Mouse (Mus musculus): ENCODE measurements at regions not wholly inside any gene's neighbourhood (a gene's known extent, or its start where the extent isn't known, plus 50 kb on each side); places are given as distances from the start of the nearest gene placed in this dataset.

- Histone ChIP-seq H3K4me2 (ENCODE audit: low read depth, severe bottlenecking) (no peak overlapping the region), H3K27me3 (ENCODE audit: control insufficient read depth, insufficient read depth, low read length) (no peaks in the 10 kb centered on the region), H3K9ac (ENCODE audit: low read length) (no peak overlapping the region), H3K9me3 (ENCODE audit: control insufficient read depth, low read length) (no peaks in the 10 kb centered on the region), H3K27ac (replicated peaks; ENCODE audit: low read depth, low read length) (no peak overlapping the region), H3K4me1 (ENCODE audit: control insufficient read depth, insufficient read depth, low read length) (no peaks in the 10 kb centered on the region), H3K4me3 (ENCODE audit: low read depth, low read length) (no peak overlapping the region), H3K36me3 (ENCODE audit: control insufficient read depth, insufficient read depth, low read length) (no peaks in the 10 kb centered on the region)
- DNase-seq (ENCODE audit: low spot score) (peak; percentile 12), ATAC-seq (ENCODE audit: insufficient number of reproducible peaks, low FRiP score, low TSS enrichment, low read depth) (no peak)
- WGBS: 90% methylated on average over 8 of the region's 8 CpGs
Measured at GRCm38 (mm10) chr4:98207446-98207845, 175.7 kb downstream of the Tm2d1 start.

- no peak for ATAC-seq (ENCODE audit: insufficient number of reproducible peaks, low FRiP score, low TSS enrichment, low read depth)
- DNase-seq (ENCODE audit: low spot score): no peak
- no peak overlapping the region for H3K4me3 ChIP-seq (ENCODE audit: low read depth, low read length)
- H3K36me3 ChIP-seq (ENCODE audit: control insufficient read depth, insufficient read depth, low read length): no peaks in the 10 kb centered on the region
- no peaks in the 10 kb centered on the region for H3K27me3 ChIP-seq (ENCODE audit: control insufficient read depth, insufficient read depth, low read length)
- no peaks in the 10 kb centered on the region for H3K4me1 ChIP-seq (ENCODE audit: control insufficient read depth, insufficient read depth, low read length)
- H3K27ac ChIP-seq (replicated peaks; ENCODE audit: low read depth, low read length): no peak overlapping the region
- WGBS: 61% methylated on average over 6 of the region's 6 CpGs
- H3K9ac ChIP-seq (ENCODE audit: low read length): no peak overlapping the region
- H3K4me2 ChIP-seq (ENCODE audit: low read depth, severe bottlenecking): no peak overlapping the region
- no peaks in the 10 kb centered on the region for H3K9me3 ChIP-seq (ENCODE audit: control insufficient read depth, low read length)
Measured at GRCm38 (mm10) chr4:98206245-98206970, 176.7 kb downstream of the Tm2d1 start.

GRCm38 (mm10) chr4:98203129-98203528 is 180.0 kb downstream of the Tm2d1 start:
- DNase-seq (ENCODE audit: low spot score): no peak
- Histone ChIP-seq H3K4me1 (ENCODE audit: control insufficient read depth, insufficient read depth, low read length) (no peaks in the 10 kb centered on the region), H3K9ac (ENCODE audit: low read length) (no peak overlapping the region), H3K27ac (replicated peaks; ENCODE audit: low read depth, low read length) (no peak overlapping the region), H3K9me3 (ENCODE audit: control insufficient read depth, low read length) (no peaks in the 10 kb centered on the region), H3K4me3 (ENCODE audit: low read depth, low read length) (no peak overlapping the region), H3K27me3 (ENCODE audit: control insufficient read depth, insufficient read depth, low read length) (no peaks in the 10 kb centered on the region), H3K36me3 (ENCODE audit: control insufficient read depth, insufficient read depth, low read length) (no peaks in the 10 kb centered on the region), H3K4me2 (ENCODE audit: low read depth, severe bottlenecking) (no peak overlapping the region)
- 79% methylated on average over 3 of the region's 3 CpGs for WGBS
- no peak for ATAC-seq (ENCODE audit: insufficient number of reproducible peaks, low FRiP score, low TSS enrichment, low read depth)

- Histone ChIP-seq H3K9me3 (ENCODE audit: control insufficient read depth, low read length) (no peaks in the 10 kb centered on the region), H3K4me1 (ENCODE audit: control insufficient read depth, insufficient read depth, low read length) (no peaks in the 10 kb centered on the region), H3K27me3 (ENCODE audit: control insufficient read depth, insufficient read depth, low read length) (no peaks in the 10 kb centered on the region), H3K4me3 (ENCODE audit: low read depth, low read length) (no peak overlapping the region), H3K4me2 (ENCODE audit: low read depth, severe bottlenecking) (no peak overlapping the region), H3K27ac (replicated peaks; ENCODE audit: low read depth, low read length) (no peak overlapping the region), H3K9ac (ENCODE audit: low read length) (no peak overlapping the region), H3K36me3 (ENCODE audit: control insufficient read depth, insufficient read depth, low read length) (no peaks in the 10 kb centered on the region)
- ATAC-seq (ENCODE audit: insufficient number of reproducible peaks, low FRiP score, low TSS enrichment, low read depth): no peak
- WGBS: 79% methylated on average over 2 of the region's 2 CpGs
- DNase-seq (ENCODE audit: low spot score): no peak
Measured at GRCm38 (mm10) chr4:98202232-98202631, 180.9 kb downstream of the Tm2d1 start.

- H3K36me3 ChIP-seq (ENCODE audit: control insufficient read depth, insufficient read depth, low read length): no peaks in the 10 kb centered on the region
- DNase-seq (ENCODE audit: low spot score): no peak
Measured at GRCm38 (mm10) chr4:98201102-98201501, 182.0 kb downstream of the Tm2d1 start.

GRCm38 (mm10) chr4:98200701-98201100 is 182.4 kb downstream of the Tm2d1 start:
- no peak overlapping the region for H3K9ac ChIP-seq (ENCODE audit: low read length)
- WGBS: 90% methylated on average over 1 of the region's 1 CpGs
- H3K27ac ChIP-seq (replicated peaks; ENCODE audit: low read depth, low read length): no peak overlapping the region
- H3K27me3 ChIP-seq (ENCODE audit: control insufficient read depth, insufficient read depth, low read length): no peaks in the 10 kb centered on the region
- no peak overlapping the region for H3K4me2 ChIP-seq (ENCODE audit: low read depth, severe bottlenecking)
- DNase-seq (ENCODE audit: low spot score): no peak
- H3K4me3 ChIP-seq (ENCODE audit: low read depth, low read length): no peak overlapping the region
- no peaks in the 10 kb centered on the region for H3K36me3 ChIP-seq (ENCODE audit: control insufficient read depth, insufficient read depth, low read length)
- H3K9me3 ChIP-seq (ENCODE audit: control insufficient read depth, low read length): no peaks in the 10 kb centered on the region
- ATAC-seq (ENCODE audit: insufficient number of reproducible peaks, low FRiP score, low TSS enrichment, low read depth): no peak
- no peaks in the 10 kb centered on the region for H3K4me1 ChIP-seq (ENCODE audit: control insufficient read depth, insufficient read depth, low read length)

More at GRCm38 (mm10) chr4:98201102-98201501, 182.0 kb downstream of the Tm2d1 start:
- WGBS: 85% methylated on average over 3 of the region's 3 CpGs
- H3K27ac ChIP-seq (replicated peaks; ENCODE audit: low read depth, low read length): no peak overlapping the region
- H3K9ac ChIP-seq (ENCODE audit: low read length): no peak overlapping the region
- H3K27me3 ChIP-seq (ENCODE audit: control insufficient read depth, insufficient read depth, low read length): no peaks in the 10 kb centered on the region
- ATAC-seq (ENCODE audit: insufficient number of reproducible peaks, low FRiP score, low TSS enrichment, low read depth): no peak
- H3K4me2 ChIP-seq (ENCODE audit: low read depth, severe bottlenecking): no peak overlapping the region
- no peak overlapping the region for H3K4me3 ChIP-seq (ENCODE audit: low read depth, low read length)
- no peaks in the 10 kb centered on the region for H3K9me3 ChIP-seq (ENCODE audit: control insufficient read depth, low read length)
- no peaks in the 10 kb centered on the region for H3K4me1 ChIP-seq (ENCODE audit: control insufficient read depth, insufficient read depth, low read length)

GRCm38 (mm10) chr4:98190318-98190717 is 192.8 kb downstream of the Tm2d1 start:
- Histone ChIP-seq H3K36me3 (ENCODE audit: control insufficient read depth, insufficient read depth, low read length) (no peaks in the 10 kb centered on the region), H3K9me3 (ENCODE audit: control insufficient read depth, low read length) (no peaks in the 10 kb centered on the region), H3K4me1 (ENCODE audit: control insufficient read depth, insufficient read depth, low read length) (no peaks in the 10 kb centered on the region), H3K4me3 (ENCODE audit: low read depth, low read length) (no peak overlapping the region), H3K9ac (ENCODE audit: low read length) (no peak overlapping the region), H3K4me2 (ENCODE audit: low read depth, severe bottlenecking) (no peak overlapping the region), H3K27me3 (ENCODE audit: control insufficient read depth, insufficient read depth, low read length) (no peaks in the 10 kb centered on the region), H3K27ac (replicated peaks; ENCODE audit: low read depth, low read length) (no peak overlapping the region)
- ATAC-seq (ENCODE audit: insufficient number of reproducible peaks, low FRiP score, low TSS enrichment, low read depth) (no peak), DNase-seq (ENCODE audit: low spot score) (no peak)
- 93% methylated on average over 3 of the region's 3 CpGs for WGBS

- 59% methylated on average over 1 of the region's 1 CpGs for WGBS
- no peak overlapping the region for H3K4me3 ChIP-seq (ENCODE audit: low read depth, low read length)
- no peaks in the 10 kb centered on the region for H3K9me3 ChIP-seq (ENCODE audit: control insufficient read depth, low read length)
Measured at GRCm38 (mm10) chr4:98189894-98190293, 193.2 kb downstream of the Tm2d1 start.

GRCm38 (mm10) chr4:98188944-98189343 is 194.2 kb downstream of the Tm2d1 start:
- Histone ChIP-seq H3K4me3 (ENCODE audit: low read depth, low read length) (no peak overlapping the region), H3K27me3 (ENCODE audit: control insufficient read depth, insufficient read depth, low read length) (no peaks in the 10 kb centered on the region), H3K9me3 (ENCODE audit: control insufficient read depth, low read length) (no peaks in the 10 kb centered on the region), H3K4me1 (ENCODE audit: control insufficient read depth, insufficient read depth, low read length) (no peaks in the 10 kb centered on the region), H3K4me2 (ENCODE audit: low read depth, severe bottlenecking) (no peak overlapping the region), H3K9ac (ENCODE audit: low read length) (no peak overlapping the region), H3K27ac (replicated peaks; ENCODE audit: low read depth, low read length) (no peak overlapping the region), H3K36me3 (ENCODE audit: control insufficient read depth, insufficient read depth, low read length) (no peaks in the 10 kb centered on the region)
- WGBS: 77% methylated on average over 7 of the region's 7 CpGs
- ATAC-seq (ENCODE audit: insufficient number of reproducible peaks, low FRiP score, low TSS enrichment, low read depth): no peak
- DNase-seq (ENCODE audit: low spot score): no peak

More at GRCm38 (mm10) chr4:98189894-98190293, 193.2 kb downstream of the Tm2d1 start:
- Histone ChIP-seq H3K9ac (ENCODE audit: low read length) (no peak overlapping the region), H3K36me3 (ENCODE audit: control insufficient read depth, insufficient read depth, low read length) (no peaks in the 10 kb centered on the region), H3K4me1 (ENCODE audit: control insufficient read depth, insufficient read depth, low read length) (no peaks in the 10 kb centered on the region), H3K27me3 (ENCODE audit: control insufficient read depth, insufficient read depth, low read length) (no peaks in the 10 kb centered on the region), H3K27ac (replicated peaks; ENCODE audit: low read depth, low read length) (no peak overlapping the region), H3K4me2 (ENCODE audit: low read depth, severe bottlenecking) (no peak overlapping the region)
- ATAC-seq (ENCODE audit: insufficient number of reproducible peaks, low FRiP score, low TSS enrichment, low read depth): no peak
- DNase-seq (ENCODE audit: low spot score): no peak

Data from limb, embryonic 11.5 days (tissue).